In genomic region chr5:37281021-37281420, GRCm38 (mm10) we compare ENCODE assay signal across 28 mouse cellular contexts. TPM values are rescaled to one million over a fixed set of nuclear protein-coding genes. Genes with fewer than 3 reads are reported as not detected.
DNase-seq lines count a peak whose midpoint lies in the region; ATAC-seq and TF ChIP-seq lines count a peak whose summit lies in the region.
"Had no signal": no experiment of that assay in that cellular context is flagged by ENCODE, and none has a peak within 500 bp of the region (broad histone marks: within the 10 kb centered on the region; RNA-seq: fewer than 3 reads in every experiment).

No protein-coding gene starts in this region.

- no peak overlapping the region for H3K4me2 ChIP-seq in forebrain, embryonic 13.5 days
- H3K4me2 ChIP-seq in forebrain, embryonic 15.5 days (replicated peaks): no peak overlapping the region
- H3K4me2 ChIP-seq: embryonic facial prominence, embryonic 13.5 days; embryonic facial prominence, embryonic 15.5 days; forebrain, embryonic 12.5 days had no signal

- 93% methylated on average over 11 of the region's 11 CpGs for WGBS in forebrain, embryonic 13.5 days
- WGBS in forebrain, embryonic 15.5 days: 93% methylated on average over 11 of the region's 11 CpGs
- WGBS in olfactory bulb, adult 2 months: 44% methylated on average over 11 of the region's 11 CpGs

- H3K27me3 ChIP-seq in forebrain, embryonic 13.5 days: no peaks in the 10 kb centered on the region
- H3K27me3 ChIP-seq in forebrain, embryonic 15.5 days: no peaks in the 10 kb centered on the region
- H3K27me3 ChIP-seq: CH12.LX; embryonic facial prominence, embryonic 13.5 days; embryonic facial prominence, embryonic 15.5 days; forebrain, embryonic 12.5 days had no signal

- no peak overlapping the region for H3K27ac ChIP-seq in forebrain, embryonic 13.5 days
- H3K27ac ChIP-seq in forebrain, embryonic 15.5 days (replicated peaks): no peak overlapping the region
- peak overlapping the region; percentile 48; the same call in 1 of the 2 replicates for H3K27ac ChIP-seq in layer of hippocampus, adult 2 months
- 0 out of 2 replicates have a peak overlapping the region, but pooled peaks have one; percentile 0 for H3K27ac ChIP-seq in olfactory bulb, adult 2 months (ENCODE audit: insufficient read depth, low read depth, low read length)
- H3K27ac ChIP-seq: embryonic facial prominence, embryonic 13.5 days; embryonic facial prominence, embryonic 15.5 days; forebrain, embryonic 10.5 days; forebrain, embryonic 12.5 days had no signal

- DNase-seq in layer of hippocampus, adult 2 months (ENCODE audit: low spot score in 2 of 2): no peak
- no peak for DNase-seq in layer of hippocampus, postnatal 25 days (ENCODE audit: extremely low spot score in 1 of 2, low spot score in 1 of 2)
- peak; percentile 76 for DNase-seq in MN1 (ENCODE audit: low spot score)
- DNase-seq: adrenal gland, adult 8-10 months; adrenal gland, postnatal 14 days; adrenal gland, postnatal 36 days; B cell, adult 2 months; cerebellum, adult 11 months; cerebellum, adult 18-20 months; cerebellum, adult 8-10 months; cerebellum, adult 9-11 months; cerebellum, postnatal 14 days; cerebellum, postnatal 36 days; embryo, embryonic 11 days had no signal

- TF ChIP-seq CTCF in layer of hippocampus, adult 2 months (conservative IDR thresholded peaks at IDR 0.05): no peak
- no peak for TF ChIP-seq CTCF in olfactory bulb, adult 2 months (IDR thresholded peaks at IDR 0.05; ENCODE audit: insufficient read depth, low read depth, low read length)

- no peaks in the 10 kb centered on the region for H3K4me1 ChIP-seq in forebrain, embryonic 13.5 days
- no peaks in the 10 kb centered on the region for H3K4me1 ChIP-seq in forebrain, embryonic 15.5 days
- H3K4me1 ChIP-seq in olfactory bulb, adult 2 months (ENCODE audit: control insufficient read depth, insufficient read depth, low read length): peaks cover 14% of the 10 kb centered on the region
- H3K4me1 ChIP-seq: embryonic facial prominence, embryonic 13.5 days; embryonic facial prominence, embryonic 15.5 days; forebrain, embryonic 10.5 days; forebrain, embryonic 12.5 days had no signal

- no peak overlapping the region for H3K4me3 ChIP-seq in forebrain, embryonic 13.5 days
- no peak overlapping the region for H3K4me3 ChIP-seq in forebrain, embryonic 15.5 days
- no peak overlapping the region for H3K4me3 ChIP-seq in layer of hippocampus, adult 2 months
- H3K4me3 ChIP-seq in olfactory bulb, adult 2 months (ENCODE audit: insufficient read depth, low read depth, low read length): no peak overlapping the region
- H3K4me3 ChIP-seq: embryonic facial prominence, embryonic 13.5 days; embryonic facial prominence, embryonic 15.5 days; erythroblast, embryonic 14.5 days; forebrain, embryonic 10.5 days; forebrain, embryonic 12.5 days had no signal

- H3K9ac ChIP-seq in forebrain, embryonic 13.5 days: no peak overlapping the region
- H3K9ac ChIP-seq in forebrain, embryonic 15.5 days (replicated peaks): no peak overlapping the region
- H3K9ac ChIP-seq: embryonic facial prominence, embryonic 13.5 days; embryonic facial prominence, embryonic 15.5 days; forebrain, embryonic 12.5 days had no signal

- no peak for TF ChIP-seq POLR2A in olfactory bulb, adult 2 months (IDR thresholded peaks at IDR 0.05; ENCODE audit: insufficient read depth, low read depth, low read length)

- peaks cover 96% of the 10 kb centered on the region for H3K36me3 ChIP-seq in forebrain, embryonic 13.5 days (ENCODE audit: poor library complexity, severe bottlenecking)
- peaks cover 94% of the 10 kb centered on the region for H3K36me3 ChIP-seq in forebrain, embryonic 15.5 days
- H3K36me3 ChIP-seq: embryonic facial prominence, embryonic 15.5 days; G1E had no signal

- peak; percentile 28; the same call in 1 of the 2 replicates for ATAC-seq in forebrain, embryonic 13.5 days
- ATAC-seq in forebrain, embryonic 15.5 days (replicated peaks): no peak; the same call in 1 of the 2 replicates
- no peak for ATAC-seq in monocyte, adult 5-6 weeks (replicated peaks; ENCODE audit: insufficient number of reproducible peaks, low FRiP score, low TSS enrichment, poor library complexity, severe bottlenecking)
- ATAC-seq: CD4-positive, CD25-positive, alpha-beta regulatory T cell, adult 4 months; forebrain, embryonic 16.5 days had no signal

- H3K9me3 ChIP-seq in forebrain, embryonic 13.5 days (replicated peaks): no peaks in the 10 kb centered on the region
- H3K9me3 ChIP-seq in forebrain, embryonic 15.5 days: no peaks in the 10 kb centered on the region
- H3K9me3 ChIP-seq: embryonic facial prominence, embryonic 13.5 days; embryonic facial prominence, embryonic 15.5 days; forebrain, embryonic 10.5 days; forebrain, embryonic 12.5 days had no signal

RNA-seq across cellular contexts. Expression of gene Crmp1, which starts 39.3 kb away (rescaled TPM):
- polyA plus RNA-seq in forebrain, embryonic 13.5 days (2015; fragmentation: Nextera tagmentation; extraction: Ambion mirVana): 474 and 511 TPM in 2 replicates
- polyA plus RNA-seq in forebrain, embryonic 15.5 days (2015; fragmentation: Nextera tagmentation; extraction: Ambion mirVana): 790 and 813 TPM in 2 replicates
- total RNA-seq in layer of hippocampus, adult 2 months (2021): 100 to 1,000 TPM; 234 to 238 TPM
- 100 to 1,000 TPM; 252 to 276 TPM for total RNA-seq in layer of hippocampus, postnatal 25 days (2021)
- 2,655 TPM in 1 of 2 replicates, not detected in the other for polyA plus RNA-seq in olfactory bulb, adult 2 months (2012; ENCODE audit: insufficient read depth, insufficient read length, low replicate concordance, missing spikeins)
- 0.29 to 0.68 TPM in 2 of 3 replicates, not detected in the other for total RNA-seq in monocyte, adult 5-6 weeks (2017)
- total RNA-seq: common myeloid progenitor, adult 5-6 weeks; G1E had no signal
- polyA plus RNA-seq: erythroblast, embryonic 14.5 days; G1E had no signal

RNA-seq across cellular contexts. Expression of gene Evc, which starts 55.7 kb away (rescaled TPM):
- 10.4 and 13.1 TPM in 2 replicates for polyA plus RNA-seq in forebrain, embryonic 13.5 days (2015; fragmentation: Nextera tagmentation; extraction: Ambion mirVana)
- polyA plus RNA-seq in forebrain, embryonic 15.5 days (2015; fragmentation: Nextera tagmentation; extraction: Ambion mirVana): 7.1 and 9.3 TPM in 2 replicates
- 10 to 100 TPM; 16.4 to 16.8 TPM for total RNA-seq in layer of hippocampus, adult 2 months (2021)
- 10 to 100 TPM in 1 of 2 experiments, 1 to 10 TPM in 1; 9.3 to 10.4 TPM for total RNA-seq in layer of hippocampus, postnatal 25 days (2021)
- polyA plus RNA-seq in olfactory bulb, adult 2 months (2012; ENCODE audit: insufficient read depth, insufficient read length, low replicate concordance, missing spikeins): not detected in 2 replicates
- 0.43 to 1.4 TPM (median 0.78 TPM) in 3 replicates for total RNA-seq in monocyte, adult 5-6 weeks (2017)
- total RNA-seq: common myeloid progenitor, adult 5-6 weeks; G1E had no signal
- polyA plus RNA-seq: CD4-positive, CD25-positive, alpha-beta regulatory T cell, adult 4 months; G1E had no signal

RNA-seq across cellular contexts. Expression of gene Evc2, which starts 57.3 kb away (rescaled TPM):
- 7.5 and 8.3 TPM in 2 replicates for polyA plus RNA-seq in forebrain, embryonic 13.5 days (2015; fragmentation: Nextera tagmentation; extraction: Ambion mirVana)
- polyA plus RNA-seq in forebrain, embryonic 15.5 days (2015; fragmentation: Nextera tagmentation; extraction: Ambion mirVana): 6.0 and 6.6 TPM in 2 replicates
- total RNA-seq in layer of hippocampus, adult 2 months (2021): 10 to 100 TPM; 26.0 to 27.4 TPM
- 10 to 100 TPM; 21.1 to 22.2 TPM for total RNA-seq in layer of hippocampus, postnatal 25 days (2021)
- not detected in 2 replicates for polyA plus RNA-seq in olfactory bulb, adult 2 months (2012; ENCODE audit: insufficient read depth, insufficient read length, low replicate concordance, missing spikeins)
- 0.21 TPM in 1 of 3 replicates, not detected in the others for total RNA-seq in monocyte, adult 5-6 weeks (2017)
- polyA plus RNA-seq: CD4-positive, CD25-positive, alpha-beta regulatory T cell, adult 4 months; erythroblast, embryonic 14.5 days; G1E had no signal

Comparison
In these comparisons a context has a peak if more than half of its experiments do, and no peak if none do; other contexts are left out.
1. H3K27ac ChIP-seq: peak in layer of hippocampus, adult 2 months (single experiment) and olfactory bulb, adult 2 months (single experiment); none in forebrain, embryonic 13.5 days (single experiment) and forebrain, embryonic 15.5 days (single experiment).
2. RNA of gene Crmp1, which starts 39.3 kb away (total RNA-seq): 252 to 276 TPM in layer of hippocampus, postnatal 25 days and 234 to 238 TPM in layer of hippocampus, adult 2 months; 0.29 to 0.68 TPM in monocyte, adult 5-6 weeks; every median in the first group is over 100 times any median in the second.
3. RNA of gene Evc2, which starts 57.3 kb away (total RNA-seq): 26.0 to 27.4 TPM in layer of hippocampus, adult 2 months and 21.1 to 22.2 TPM in layer of hippocampus, postnatal 25 days; 0.21 TPM in monocyte, adult 5-6 weeks; every median in the first group is over 10 times any median in the second.